Mouse (Mus musculus) megakaryocyte progenitor cell, adult 5-6 weeks (primary cell): Measurements from ENCODE around the gene Cwc27. TPM values are rescaled to one million over a fixed set of nuclear protein-coding genes. Genes with fewer than 3 reads are reported as not detected.

Source experiments
- ATAC-seq: replicated peaks from 2 replicates; pipeline ENCODE4 v1.8.0; 2016; ENCODE audit warnings: mild to moderate bottlenecking, moderate TSS enrichment, inconsistent platforms; ENCODE audit not compliant: poor library complexity
- total RNA-seq, 2 experiments: library from RNA; stranded (forward) in 1 of 2; stranded (reverse) in 1 of 2; fragments of 157-497, 149-512 nt in 1 of 2; fragments of 200-1000 nt in 1 of 2; gene quantifications; 2 replicates each; pipeline versions ENCODE4 v1.2.3 to v1.2.4; 2015 to 2017

Cwc27 gene
- total RNA-seq, 2 experiments from 2014 or later = 52.4 to 54.8 TPM

DNA sequence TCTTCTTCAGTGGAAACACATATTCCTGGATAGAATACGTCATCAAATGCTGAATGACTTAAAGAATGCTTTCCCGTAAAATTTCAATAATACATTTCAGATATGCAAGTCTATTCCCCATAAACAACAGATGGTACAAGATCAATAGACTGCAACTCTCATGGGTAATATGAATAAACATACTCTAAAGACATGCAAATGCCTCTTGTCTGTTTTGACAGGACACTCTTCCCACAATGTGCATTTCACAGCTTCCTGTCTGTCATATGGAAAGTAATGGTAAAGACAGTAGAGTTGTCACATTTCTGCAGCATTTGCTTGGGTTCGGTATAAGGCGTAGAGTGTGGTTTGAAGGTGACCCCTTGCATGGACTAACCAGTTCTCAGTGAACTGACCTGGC lies 29.7 kb downstream of the Cwc27 start:
- ATAC-seq = no peak

GRCm38 (mm10) chr13:104779104-104779670 lies 37.8 kb downstream of the Cwc27 start:
- ATAC-seq = no peak

- no peak for ATAC-seq
These were observed 53.7 kb downstream of the Cwc27 start for GRCm38 (mm10) chr13:104763193-104763592.

- no peak for ATAC-seq
These were observed 54.5 kb downstream of the Cwc27 start for GRCm38 (mm10) chr13:104762401-104762800.

GRCm38 (mm10) chr13:104759381-104759780 lies 57.6 kb downstream of the Cwc27 start:
- ATAC-seq = no peak

GRCm38 (mm10) chr13:104747032-104747431 lies 69.9 kb downstream of the Cwc27 start:
- ATAC-seq = no peak

DNA sequence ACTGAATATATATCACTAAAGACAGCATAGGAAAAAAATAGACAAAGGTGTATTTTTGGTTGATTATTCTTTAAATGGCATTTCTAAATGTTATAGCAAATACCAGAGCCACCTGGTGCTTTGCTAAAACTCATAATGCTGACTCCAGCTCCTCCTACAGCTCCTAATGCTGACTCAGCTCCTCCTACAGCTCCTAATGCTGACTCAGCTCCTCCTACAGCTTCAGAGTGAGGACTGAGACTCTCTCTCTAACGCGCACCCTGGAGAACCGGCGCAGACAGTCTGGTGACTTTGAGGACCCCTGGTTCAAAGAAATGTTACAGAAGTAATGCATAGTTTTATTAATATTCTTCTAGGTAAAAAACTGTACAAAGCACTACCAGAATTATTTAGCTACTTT lies 74.1 kb downstream of the Cwc27 start:
- no peak for ATAC-seq

DNA sequence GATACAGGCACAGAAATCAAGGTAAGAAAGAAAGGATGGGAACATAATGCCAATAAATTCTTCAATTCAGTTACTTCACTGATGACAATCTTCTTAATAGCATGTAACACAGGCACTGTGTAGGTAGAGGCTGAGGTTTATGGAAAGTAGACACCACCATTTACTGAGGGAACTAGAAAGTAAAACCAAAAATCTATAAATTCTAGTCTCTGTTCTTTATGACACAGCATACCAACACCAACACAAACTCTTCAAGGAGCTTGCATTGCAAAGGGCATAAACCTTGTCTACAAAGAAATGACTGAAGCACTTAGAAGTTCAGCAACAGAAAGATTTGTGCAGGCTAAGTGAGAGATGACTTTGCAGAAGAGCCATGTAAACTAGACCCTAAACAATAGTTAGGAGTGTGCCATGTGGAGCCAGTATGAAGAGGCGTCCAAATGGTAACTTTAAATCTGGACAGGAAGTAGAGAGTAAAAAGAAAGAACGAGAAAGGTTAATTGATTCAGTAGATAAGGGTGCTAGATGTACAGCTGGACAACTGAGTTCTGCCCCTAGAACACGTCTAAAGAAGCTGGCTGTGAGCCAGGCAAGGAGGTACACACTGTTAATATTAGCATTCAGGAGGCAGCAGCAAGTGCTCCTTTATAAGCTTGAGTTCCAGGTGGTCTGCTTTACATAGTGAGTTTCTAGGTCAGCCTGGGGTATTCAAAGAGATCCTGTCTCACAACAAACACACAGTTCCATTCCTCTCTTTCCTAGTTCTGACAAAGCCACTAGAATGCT lies 87.5 kb downstream of the Cwc27 start:
- no peak for ATAC-seq

- no peak for ATAC-seq
These were observed 89.3 kb downstream of the Cwc27 start for GRCm38 (mm10) chr13:104727681-104728080.

DNA sequence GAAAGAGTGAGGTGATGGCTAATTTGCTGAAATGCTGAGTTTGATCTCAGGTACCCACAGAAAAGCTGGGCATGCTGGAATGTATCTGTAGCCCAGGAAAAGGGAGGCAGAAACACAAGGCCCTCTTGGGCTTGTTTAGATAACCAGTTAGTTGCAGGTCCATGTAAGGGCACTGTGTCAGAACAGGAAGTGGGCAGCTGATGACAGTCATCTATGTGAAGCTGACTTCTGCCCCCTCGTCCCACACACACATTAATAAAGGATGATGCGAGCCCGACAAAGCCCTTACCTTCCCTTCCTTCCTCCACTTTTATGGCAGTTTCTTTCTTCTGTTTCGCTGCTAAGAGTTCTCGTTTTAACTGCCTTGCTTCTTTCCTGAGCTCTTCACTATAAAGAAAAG lies 96.8 kb downstream of the Cwc27 start:
- ATAC-seq = no peak

- ATAC-seq = peak; percentile 57
These were observed 122.2 kb downstream of the Cwc27 start for GRCm38 (mm10) chr13:104694612-104695355.

GRCm38 (mm10) chr13:104692710-104693109 lies 124.2 kb downstream of the Cwc27 start:
- ATAC-seq = no peak

- peak; percentile 71 for ATAC-seq
These were observed 131.4 kb downstream of the Cwc27 start for GRCm38 (mm10) chr13:104685537-104685936.

GRCm38 (mm10) chr13:104684361-104685011 lies 132.5 kb downstream of the Cwc27 start:
- ATAC-seq = no peak

DNA sequence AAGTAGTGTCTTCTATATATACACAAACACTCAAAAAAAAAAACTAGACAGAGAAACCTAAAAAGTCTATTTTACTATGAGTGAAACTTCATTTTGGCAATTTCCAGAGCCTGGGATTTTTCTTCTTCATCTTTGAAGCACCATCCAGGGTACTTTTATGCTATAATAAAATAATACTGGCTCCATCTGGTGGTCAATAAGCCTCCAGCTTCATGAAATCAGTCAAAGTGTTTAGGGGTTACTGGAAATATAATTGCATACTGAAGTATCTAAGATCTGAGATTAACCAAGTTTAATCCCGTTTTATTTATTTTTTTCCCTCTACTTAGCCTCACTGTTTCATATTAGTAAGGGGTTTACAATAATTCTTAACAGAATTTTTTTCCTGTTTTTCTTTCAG lies 135.7 kb downstream of the Cwc27 start:
- ATAC-seq = peak; percentile 58

- peak; percentile 52 for ATAC-seq
These were observed 155.8 kb downstream of the Cwc27 start for GRCm38 (mm10) chr13:104661188-104661587.

- ATAC-seq = no peak
These were observed 156.8 kb downstream of the Cwc27 start for GRCm38 (mm10) chr13:104660042-104660680.

- no peak for ATAC-seq
These were observed 160.2 kb downstream of the Cwc27 start for GRCm38 (mm10) chr13:104656666-104657272.

- no peak for ATAC-seq
These were observed 161.8 kb downstream of the Cwc27 start for GRCm38 (mm10) chr13:104655137-104655536.

DNA sequence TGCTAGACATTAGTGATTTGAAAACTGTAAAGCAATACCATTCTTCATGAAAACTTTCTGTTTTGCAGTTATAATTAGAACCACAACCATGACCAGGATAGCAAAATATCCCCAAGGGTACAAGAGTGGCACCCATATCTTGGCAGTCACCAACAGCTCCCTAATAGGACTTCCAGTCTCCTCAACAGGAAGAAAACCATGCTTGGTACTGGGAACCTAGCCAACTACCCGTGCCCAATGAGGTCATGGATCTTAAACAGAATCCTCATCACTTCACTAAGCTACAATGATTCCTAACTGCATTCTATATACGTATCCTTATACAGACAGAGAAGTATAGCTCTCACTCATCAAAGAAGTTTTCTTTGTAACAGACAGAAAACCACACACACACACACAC lies 165.2 kb downstream of the Cwc27 start:
- ATAC-seq = no peak
